Mouse (Mus musculus) ovary, adult 2 months (tissue): ENCODE measurements around the gene Gm42957. TPM values are rescaled to one million over a fixed set of nuclear protein-coding genes. Genes with fewer than 3 reads are reported as not detected.

Source experiments
- polyA plus RNA-seq: library from polyadenylated mRNA; depleted of rRNA; stranded (reverse); fragments of >200 nt; gene quantifications from 2 replicates; pipeline ENCODE4 v1.2.3, GENCODE M21; 2012; rRNA removed

Gm42957 gene
- polyA plus RNA-seq: 0.21 and 0.28 TPM in 2 replicates

DNA sequence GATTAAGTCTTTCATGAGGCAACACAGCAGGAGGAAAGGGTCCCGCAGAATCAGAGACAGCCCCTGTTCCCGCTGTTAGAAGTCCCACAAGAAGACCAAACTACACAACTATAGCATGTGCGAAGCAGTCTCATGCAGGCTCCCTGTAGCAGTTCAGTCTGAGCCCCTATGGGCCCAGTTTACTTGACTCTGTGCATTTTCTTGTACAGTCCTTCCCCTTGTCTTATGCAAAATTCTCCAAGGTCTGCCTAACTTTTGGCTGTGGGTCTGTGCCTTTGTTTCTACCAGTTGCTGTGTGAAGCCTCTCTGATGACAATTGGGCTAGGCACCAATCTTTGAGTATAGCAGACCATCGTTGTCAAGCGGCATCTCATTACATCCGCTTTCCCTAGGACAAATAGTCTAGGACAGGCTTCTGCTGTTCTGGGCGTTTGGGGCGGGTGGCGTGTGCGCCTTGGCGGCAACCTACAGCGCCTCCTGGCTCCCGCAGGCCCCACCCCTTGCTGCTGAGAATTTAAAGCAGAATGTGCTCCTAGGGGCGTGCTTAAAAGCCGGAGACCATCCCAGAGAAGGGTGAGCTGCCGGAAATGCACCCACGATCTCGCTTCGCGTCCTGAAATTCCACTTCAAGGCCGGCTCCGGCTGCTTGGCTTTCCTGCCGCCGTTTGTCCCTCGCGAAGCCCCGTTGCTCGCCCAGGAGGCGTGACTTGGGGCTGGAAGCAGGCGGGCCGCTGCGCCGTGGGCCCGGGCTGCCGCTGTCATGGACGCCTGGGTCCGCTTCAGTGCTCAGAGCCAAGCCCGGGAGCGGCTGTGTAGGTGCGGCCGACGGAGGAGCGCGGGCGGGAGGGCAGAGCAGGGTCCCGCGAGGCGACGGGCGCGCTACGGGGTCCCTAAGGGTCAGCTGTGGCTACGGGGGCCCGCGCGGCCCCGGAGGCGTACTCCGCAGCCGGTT lies at the start of gene Gm42957, which contains the start of gene Pex11b:
Gene Gm42957 (plus strand): TSS at position 547 of the 952 bp plus-strand sequence.
Gene Pex11b (plus strand): TSS at position 449 of the 952 bp plus-strand sequence.

GRCm38 (mm10) chr3:96593790-96594560 lies 41.3 kb upstream of the Gm42957 start, which contains the start of gene Polr3gl:
Polr3gl (minus strand) TSS chr3:96594181.

GRCm38 (mm10) chr3:96596228-96596707 lies 39.0 kb upstream of the Gm42957 start, which contains the start of gene Ankrd34a:
Ankrd34a (plus strand) TSS chr3:96596636.

GRCm38 (mm10) chr3:96600639-96601250 lies 34.5 kb upstream of the Gm42957 start, which contains the start of gene Lix1l:
Lix1l (plus strand) TSS chr3:96601149.

GRCm38 (mm10) chr3:96629729-96630600 lies 5.3 kb upstream of the Gm42957 start, which contains the start of gene Rbm8a:
Rbm8a (plus strand) TSS chr3:96629933.

GRCm38 (mm10) chr3:96645018-96645649 lies 9.9 kb downstream of the Gm42957 start, which contains the start of gene Itga10:
Itga10 (plus strand) TSS chr3:96645584.

GRCm38 (mm10) chr3:96669727-96670468 lies 34.6 kb downstream of the Gm42957 start, which contains the start of gene Ankrd35:
Ankrd35 (plus strand) TSS chr3:96670131.

GRCm38 (mm10) chr3:96696198-96696765 lies 61.0 kb downstream of the Gm42957 start, which contains the start of gene Pias3:
Pias3 (plus strand) TSS chr3:96696384.

Other genes starting within 250 kb of the Gm42957 start
- gene BC107364, start 183.2 kb upstream of the Gm42957 start, polyA plus RNA-seq: not detected in 2 replicates
- gene Hfe2, start 110.3 kb upstream of the Gm42957 start, polyA plus RNA-seq: 0.19 and 0.22 TPM in 2 replicates
- 920 and 1,089 TPM in 2 replicates for gene Txnip, start 77.5 kb upstream of the Gm42957 start, polyA plus RNA-seq
- not detected in 2 replicates for gene Gm16253, start 58.5 kb upstream of the Gm42957 start, polyA plus RNA-seq
- gene Polr3gl, start 41.3 kb upstream of the Gm42957 start, polyA plus RNA-seq: 17.0 and 19.3 TPM in 2 replicates
- 3.1 TPM in 2 replicates for gene Ankrd34a, start 38.8 kb upstream of the Gm42957 start, polyA plus RNA-seq
- 54.7 and 63.2 TPM in 2 replicates for gene Lix1l, start 34.3 kb upstream of the Gm42957 start, polyA plus RNA-seq
- 3.3 and 5.3 TPM in 2 replicates for gene Rbm8a, start 5.5 kb upstream of the Gm42957 start, polyA plus RNA-seq
- 39.9 and 48.8 TPM in 2 replicates for gene Pex11b, start 98 bp upstream of the Gm42957 start, polyA plus RNA-seq
- gene Itga10, start 10.1 kb downstream of the Gm42957 start, polyA plus RNA-seq: 2.5 and 3.0 TPM in 2 replicates
- gene Ankrd35, start 34.7 kb downstream of the Gm42957 start, polyA plus RNA-seq: 3.9 and 4.7 TPM in 2 replicates
- gene Pias3, start 60.9 kb downstream of the Gm42957 start, polyA plus RNA-seq: 45.6 and 51.2 TPM in 2 replicates
- gene Nudt17, start 73.1 kb downstream of the Gm42957 start, polyA plus RNA-seq: 4.0 and 5.0 TPM in 2 replicates
- 26.6 and 35.9 TPM in 2 replicates for gene Polr3c, start 92.2 kb downstream of the Gm42957 start, polyA plus RNA-seq
- gene Rnf115, start 92.2 kb downstream of the Gm42957 start, polyA plus RNA-seq: 12.2 and 14.3 TPM in 2 replicates
- gene Pdzk1, start 193.8 kb downstream of the Gm42957 start, polyA plus RNA-seq: 0.66 and 0.81 TPM in 2 replicates
- 0.64 and 0.77 TPM in 2 replicates for gene Cd160, start 193.9 kb downstream of the Gm42957 start, polyA plus RNA-seq